In the genomic region with DNA sequence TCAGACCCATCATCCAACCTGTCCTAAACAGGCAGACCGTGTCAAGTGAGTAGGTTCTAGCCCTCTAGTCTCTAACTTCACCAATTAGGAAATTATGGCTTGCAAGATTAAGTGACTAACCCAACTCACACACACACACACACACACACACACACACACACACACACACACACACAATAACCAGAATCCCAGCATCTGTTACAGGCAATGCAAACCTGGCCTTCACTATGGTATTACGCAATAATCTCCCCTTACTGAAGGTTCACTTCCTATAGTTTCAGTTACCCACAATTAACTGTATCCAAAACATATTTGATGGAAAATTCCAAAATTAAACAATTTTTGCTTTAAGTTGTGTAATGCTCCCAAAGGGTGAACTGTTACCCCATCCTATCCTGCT, we compare ENCODE assay signal across 26 mouse cellular contexts.
"Had no signal": no experiment of that assay in that cellular context is flagged by ENCODE, and none has a peak within 500 bp of the region (broad histone marks: within the 10 kb centered on the region; RNA-seq: fewer than 3 reads in every experiment).

No protein-coding gene starts in this region.

- H3K9ac ChIP-seq: heart, embryonic 13.5 days; heart, embryonic 15.5 days; hindbrain, embryonic 12.5 days; hindbrain, embryonic 14.5 days; intestine, embryonic 15.5 days; limb, embryonic 13.5 days; limb, embryonic 15.5 days; liver, embryonic 12.5 days had no signal

- H3K4me1 ChIP-seq: heart, embryonic 13.5 days; heart, embryonic 15.5 days; hindbrain, embryonic 10.5 days; hindbrain, embryonic 12.5 days; intestine, embryonic 15.5 days; limb, embryonic 13.5 days; limb, embryonic 15.5 days; liver, embryonic 12.5 days had no signal

- H3K36me3 ChIP-seq: heart, embryonic 13.5 days; heart, embryonic 15.5 days; hindbrain, embryonic 10.5 days; hindbrain, embryonic 12.5 days; intestine, embryonic 15.5 days; limb, embryonic 13.5 days; limb, embryonic 15.5 days; liver, embryonic 12.5 days had no signal

- DNase-seq: gastrocnemius, adult 2 months; gastrocnemius, postnatal 10 days; gastrocnemius, postnatal 25 days; heart, adult 11 months; heart, adult 2 months; heart, postnatal 4 days; kidney, adult 18-20 months; kidney, adult 8-10 months; kidney, postnatal 10 days; kidney, postnatal 25 days; layer of hippocampus, adult 9-11 months; layer of hippocampus, postnatal 36 days; left cerebral cortex, postnatal 4 days had no signal

- H3K4me2 ChIP-seq: heart, embryonic 11.5 days; heart, embryonic 13.5 days; heart, embryonic 15.5 days; hindbrain, embryonic 12.5 days; hindbrain, embryonic 14.5 days; intestine, embryonic 15.5 days; limb, embryonic 13.5 days; limb, embryonic 15.5 days; liver, embryonic 12.5 days had no signal

- H3K27me3 ChIP-seq: heart, embryonic 13.5 days; heart, embryonic 15.5 days; hindbrain, embryonic 12.5 days; intestine, embryonic 15.5 days; limb, embryonic 13.5 days; limb, embryonic 15.5 days; liver, embryonic 12.5 days had no signal

- H3K4me3 ChIP-seq: gastrocnemius, adult 2 months; heart, adult 2 months; heart, embryonic 13.5 days; heart, embryonic 15.5 days; hindbrain, embryonic 10.5 days; hindbrain, embryonic 12.5 days; intestine, embryonic 15.5 days; limb, embryonic 13.5 days; limb, embryonic 15.5 days; liver, embryonic 12.5 days had no signal

- ATAC-seq: hindbrain, embryonic 16.5 days; inflammation-experienced regulatory T-cells, adult 6 months; intestine, embryonic 15.5 days; intestine, postnatal 0 days; liver, embryonic 12.5 days had no signal

- H3K9me3 ChIP-seq: heart, embryonic 13.5 days; heart, embryonic 15.5 days; hindbrain, embryonic 10.5 days; hindbrain, embryonic 12.5 days; intestine, embryonic 15.5 days; limb, embryonic 13.5 days; limb, embryonic 15.5 days; liver, embryonic 12.5 days had no signal

- H3K27ac ChIP-seq: gastrocnemius, adult 2 months; heart, adult 2 months; heart, embryonic 13.5 days; heart, embryonic 15.5 days; hindbrain, embryonic 10.5 days; hindbrain, embryonic 12.5 days; hindbrain, embryonic 14.5 days; intestine, embryonic 15.5 days; limb, embryonic 13.5 days; limb, embryonic 15.5 days; liver, embryonic 12.5 days had no signal
